11 mouse cellular contexts compared by ENCODE assay signal in the genomic region with DNA sequence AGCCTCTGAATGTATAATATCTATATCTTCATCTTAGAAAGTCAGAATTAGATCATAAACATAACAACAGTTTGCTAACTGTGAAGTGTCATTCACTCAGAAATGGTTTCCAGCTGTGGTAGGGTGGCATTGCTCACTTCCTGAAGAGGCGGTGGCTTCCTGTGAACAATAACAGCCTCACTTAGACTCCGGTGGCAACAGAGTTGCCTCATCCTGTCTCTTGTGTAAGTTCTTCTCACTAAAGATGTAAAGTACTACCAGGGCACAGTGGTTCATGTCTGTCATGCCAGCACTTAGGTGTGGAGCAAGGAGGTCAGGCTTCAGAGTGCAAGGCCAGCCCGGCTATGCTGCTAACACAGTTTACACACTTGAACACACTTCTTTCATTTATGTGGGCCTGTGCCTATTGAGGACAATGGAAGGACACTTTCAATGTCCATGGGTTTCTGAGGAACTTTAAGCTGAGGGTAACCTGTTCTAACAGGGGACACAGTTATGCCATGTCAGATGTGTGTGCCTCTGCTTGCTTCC.
DNase-seq lines count a peak whose midpoint lies in the region.
"Had no signal": no experiment of that assay in that cellular context is flagged by ENCODE, and none has a peak within 500 bp of the region (broad histone marks: within the 10 kb centered on the region; RNA-seq: fewer than 3 reads in every experiment).

No protein-coding gene starts in this region.

- DNase-seq in spleen, postnatal 10 days (ENCODE audit: low spot score in 2 of 2) = peak; percentile 11 to 16
- DNase-seq in spleen, postnatal 4 days (ENCODE audit: low spot score in 2 of 2) = no peak
- peak; percentile 20 for DNase-seq in liver
- peak; percentile 6 to 23 for DNase-seq in monocyte, adult 2 months (ENCODE audit: low read depth in 1 of 2, low spot score in 2 of 2)
- no peak for DNase-seq in right cerebral cortex, adult 2 months (ENCODE audit: low spot score in 2 of 2)
- DNase-seq in gastrocnemius, postnatal 14 days = no peak
- no peak for DNase-seq in retina, embryonic 14.5 days (ENCODE audit: low spot score)
- DNase-seq in urinary bladder, adult 2 months (ENCODE audit: low spot score) = no peak
- DNase-seq: cerebellum, adult 2 months; kidney, adult 18-20 months; right cerebral cortex, postnatal 4 days had no signal

- intact Hi-C loops in gastrocnemius, postnatal 14 days (cut with DNase I; ENCODE audit: low total_unique reads) = no loop called here

Comparison
In these comparisons a context has a peak if more than half of its experiments do, and no peak if none do; other contexts are left out.
1. DNase-seq: peak in spleen, postnatal 10 days (2 of 2), liver (single experiment) and monocyte, adult 2 months (2 of 2); none in spleen, postnatal 4 days (0 of 2), right cerebral cortex, adult 2 months (0 of 2), gastrocnemius, postnatal 14 days (single experiment), retina, embryonic 14.5 days (single experiment) and urinary bladder, adult 2 months (single experiment).